Mouse (Mus musculus) embryonic fibroblast, embryonic 13.5 days (primary cell): ENCODE measurements around the gene Acly.

ENCODE experiments used
- CTCF ChIP-seq: IDR thresholded peaks from 2 replicates; pipeline ENCODE4 v1.5.1; 2011; ENCODE audit warnings: mild to moderate bottlenecking, control low read depth, low read length, moderate library complexity, borderline replicate concordance; ENCODE audit not compliant: insufficient read depth
- POLR2A ChIP-seq: IDR thresholded peaks from 2 replicates; pipeline ENCODE4 v1.6.1; 2011; ENCODE audit warnings: low read depth, mild to moderate bottlenecking, control low read depth, low read length, moderate library complexity

GRCm38 (mm10) chr11:100555583-100555982, 27.8 kb upstream of the Acly start:
- TF ChIP-seq CTCF (no peak), POLR2A (no peak)
